Mouse (Mus musculus): Measurements from ENCODE around the gene Pls3.
"Not testable (repeated sequence)": the region's sequence is repeated elsewhere in the genome, so short reads cannot be mapped to it uniquely, and the experiment has no call there.

The Pls3 gene

DNA sequence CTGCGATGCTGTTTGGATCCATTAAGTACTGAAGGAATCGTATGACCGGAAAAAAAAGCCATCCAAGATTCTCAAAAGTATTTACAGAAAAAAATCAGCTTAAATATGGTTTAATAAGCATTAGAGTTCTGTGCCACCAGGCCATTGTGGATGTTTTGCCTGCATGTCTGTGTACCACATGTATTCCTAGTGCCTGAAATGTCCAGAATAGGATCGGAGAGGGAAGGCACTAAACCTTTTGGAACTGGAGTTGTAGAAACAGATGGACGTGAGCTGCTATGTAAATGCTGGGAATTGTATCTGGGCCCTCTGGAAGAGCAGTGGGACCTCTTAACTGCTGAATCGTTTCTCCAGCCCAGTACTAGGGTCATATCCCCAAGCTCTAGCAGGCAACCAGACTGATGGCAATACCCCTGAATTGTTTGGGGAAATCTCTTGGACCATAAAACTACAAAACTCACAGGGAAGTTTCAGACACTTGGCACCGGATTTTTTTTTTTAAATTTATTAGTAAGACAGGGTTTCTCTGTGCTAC is 110.1 kb downstream of the Pls3 start:
- DNase-seq: no peak

DNA sequence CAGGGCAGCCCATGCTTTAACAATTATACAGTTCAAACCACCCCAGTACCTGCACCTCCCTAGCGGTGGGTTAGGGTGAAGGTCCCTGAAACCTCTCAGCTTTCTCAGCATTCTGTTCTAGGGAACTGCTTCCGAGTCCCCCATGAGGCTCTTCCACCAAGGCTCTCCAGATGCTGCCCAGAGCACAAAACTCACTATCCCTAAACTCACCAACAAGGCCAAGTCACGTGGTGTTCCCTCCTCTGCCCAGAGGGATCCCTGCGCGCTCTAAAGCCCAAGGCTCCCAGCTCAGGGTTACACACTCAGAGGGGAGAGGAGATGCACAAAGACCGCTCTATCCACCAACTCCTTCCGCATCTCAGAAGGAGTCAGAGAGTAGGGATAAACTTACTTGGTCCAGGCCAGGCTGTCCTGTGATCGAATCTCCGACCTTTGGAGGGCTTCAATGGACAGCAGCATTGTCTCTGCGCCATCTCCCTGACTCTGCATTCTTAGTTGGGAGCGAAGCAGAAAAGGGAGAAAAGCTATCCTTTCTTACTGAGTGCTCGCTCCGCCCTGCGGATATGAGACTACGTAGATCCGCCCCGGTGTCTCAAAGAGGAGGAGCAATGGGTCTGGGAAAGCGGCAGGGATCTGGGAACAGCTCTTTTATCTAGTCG is 110.7 kb downstream of the Pls3 start:
- peak; percentile 60 to 64 for DNase-seq

DNA sequence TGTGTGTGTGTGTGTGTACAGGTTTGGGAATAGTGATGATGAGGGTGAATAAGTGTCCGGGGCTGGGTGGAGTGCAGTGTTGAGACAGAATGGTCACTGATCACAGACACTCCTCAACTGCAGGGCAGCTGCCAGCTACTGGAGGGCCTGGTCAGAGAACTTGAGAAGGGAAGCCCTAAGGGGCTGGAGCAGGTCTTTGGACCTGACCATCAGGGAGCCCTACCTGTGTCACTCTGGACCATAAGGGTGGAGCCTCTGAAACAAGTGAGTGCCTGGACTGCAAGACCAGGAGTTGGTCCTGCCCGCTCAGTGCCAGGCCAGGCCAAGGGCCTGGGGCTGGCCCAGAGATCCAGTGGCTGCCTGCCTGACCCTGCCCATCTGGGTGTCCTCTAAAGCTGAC is 115.5 kb downstream of the Pls3 start:
- DNase-seq: peak in 1 of 2 experiments; percentile 40

- peak in 1 of 2 experiments; percentile 92 for DNase-seq
These were observed 115.9 kb downstream of the Pls3 start for GRCm38 (mm10) chrX:75759036-75759435.

- DNase-seq: peak in 1 of 2 experiments; percentile 86
These were observed 117.0 kb downstream of the Pls3 start for GRCm38 (mm10) chrX:75757966-75758365.

DNA sequence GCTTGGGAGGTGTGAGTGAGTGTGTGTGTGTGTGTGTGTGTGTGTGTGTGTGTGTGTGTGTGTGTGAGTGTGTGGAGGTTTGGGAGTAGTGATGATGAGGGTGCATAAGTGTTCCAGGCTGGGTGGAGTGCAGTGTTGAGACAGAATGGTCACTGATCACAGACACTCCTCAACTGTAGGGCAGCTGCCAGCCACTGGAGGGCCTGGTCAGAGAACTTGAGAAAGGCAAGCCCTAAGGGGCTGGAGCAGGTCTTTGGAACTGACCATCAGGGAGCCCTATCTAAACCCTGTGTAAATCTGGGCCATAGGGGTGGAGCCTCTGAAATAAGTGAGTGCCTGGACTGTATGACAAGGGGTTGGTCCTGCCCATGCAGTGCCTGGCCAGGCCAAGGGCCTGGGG is 120.5 kb downstream of the Pls3 start:
- DNase-seq: peak in 1 of 2 experiments; percentile 54

- DNase-seq: peak in 1 of 2 experiments; percentile 74
These were observed 124.8 kb downstream of the Pls3 start for GRCm38 (mm10) chrX:75750126-75750725.

- DNase-seq: peak in 1 of 2 experiments; percentile 86
These were observed 125.7 kb downstream of the Pls3 start for GRCm38 (mm10) chrX:75749312-75749711.

- peak in 1 of 2 experiments; percentile 91 for DNase-seq
These were observed 130.5 kb downstream of the Pls3 start for GRCm38 (mm10) chrX:75744466-75744865.

GRCm38 (mm10) chrX:75739464-75739863 is 135.5 kb downstream of the Pls3 start:
- DNase-seq: not testable (repeated sequence)

Data from cerebellum, postnatal 14 days (tissue).